Mouse (Mus musculus): ENCODE results near the gene Ankrd24.
"Not testable (repeated sequence)": the region's sequence is repeated elsewhere in the genome, so short reads cannot be mapped to it uniquely, and the experiment has no call there.

Gene Ankrd24

DNA sequence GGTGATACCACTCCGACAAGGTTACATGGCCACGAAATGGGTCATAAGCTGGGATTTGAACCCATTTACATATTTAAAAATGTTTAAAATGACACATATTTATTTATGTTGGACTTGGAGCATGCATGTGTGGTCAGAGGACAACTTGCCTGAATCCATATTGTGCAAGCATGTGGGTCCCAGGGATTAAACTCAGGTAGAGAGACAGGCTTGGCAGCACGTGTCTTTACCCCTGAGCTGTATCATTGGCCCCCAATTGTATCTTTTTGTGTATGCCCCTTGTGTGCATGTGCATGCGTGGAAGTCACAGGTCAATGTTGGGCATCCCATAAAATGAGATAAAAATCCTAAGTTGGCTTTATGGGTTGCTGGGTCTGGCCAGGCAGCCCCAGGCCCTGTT, 17.1 kb downstream of the Ankrd24 start:
- no peak for DNase-seq

DNA sequence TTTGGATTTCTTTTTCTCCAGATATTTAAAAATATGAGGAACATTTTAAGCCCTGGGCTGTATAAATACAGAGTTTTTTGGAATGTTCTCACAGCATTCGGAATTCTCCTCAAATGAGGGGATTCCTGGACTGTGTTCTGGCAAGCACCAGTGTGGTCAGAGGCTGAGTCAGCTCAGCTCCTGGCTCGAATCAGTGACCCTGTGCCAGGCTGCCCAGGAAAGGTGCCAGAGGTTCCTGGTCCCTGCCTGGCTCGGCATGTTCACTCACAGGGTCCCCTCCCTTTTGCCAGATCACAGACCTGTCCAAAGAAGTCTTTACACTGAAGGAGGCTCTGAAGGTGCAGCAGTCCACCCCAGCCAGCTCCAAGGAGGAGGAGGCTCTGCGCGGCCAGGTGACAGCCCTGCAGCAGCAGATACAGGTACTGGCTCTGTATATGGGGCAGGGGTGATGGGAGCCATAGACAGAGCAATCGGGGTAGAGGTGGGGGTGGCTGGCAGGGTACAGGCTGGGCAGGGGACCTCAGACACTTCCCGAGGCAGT, 17.7 kb downstream of the Ankrd24 start:
- DNase-seq: no peak

DNA sequence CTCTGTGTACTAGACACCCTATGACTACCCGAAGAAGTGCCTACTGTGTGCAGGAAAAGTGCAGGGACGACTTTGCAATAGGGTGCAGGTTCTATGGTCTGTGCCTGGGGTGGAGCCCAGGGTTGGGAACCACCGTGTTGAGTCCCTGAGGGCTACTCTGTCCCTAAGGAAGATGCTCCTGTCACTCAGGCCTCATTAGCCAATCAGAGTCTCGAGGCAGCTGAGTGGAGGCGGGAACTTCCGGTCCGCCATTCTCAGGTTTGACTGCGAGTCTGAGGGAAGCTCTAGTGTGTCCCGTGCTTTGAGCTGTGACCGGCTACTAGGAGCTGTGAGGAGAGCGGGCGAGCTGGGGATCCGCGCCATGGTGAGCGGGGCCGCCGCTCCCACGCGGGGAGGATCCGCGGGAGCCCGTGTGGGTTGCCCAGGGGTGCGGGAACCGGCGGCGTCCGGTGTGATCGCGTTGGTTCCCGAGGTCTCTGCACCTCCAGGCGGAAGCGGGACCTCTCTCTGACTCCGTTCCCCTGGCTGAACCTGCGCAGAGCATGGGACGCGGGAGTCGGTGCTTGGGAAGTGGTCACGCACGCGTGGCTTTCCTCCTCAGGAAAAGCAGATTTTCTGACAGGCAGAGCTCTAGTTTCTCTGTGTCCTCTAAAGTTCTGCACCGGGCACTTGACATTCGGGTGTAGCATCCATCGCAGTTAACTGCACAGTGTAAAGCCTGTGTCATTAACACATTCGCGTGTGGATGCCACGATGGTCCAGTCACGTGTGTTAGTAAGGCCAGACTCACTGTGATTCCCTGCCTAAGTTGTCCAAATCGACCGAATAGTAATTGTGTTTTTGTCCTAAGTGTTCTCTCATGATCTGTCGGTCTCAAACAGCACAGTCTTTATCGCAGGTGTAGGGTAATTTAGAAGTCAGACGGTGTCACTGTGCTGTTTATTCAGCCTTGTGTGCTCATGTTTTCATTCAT, 20.7 kb downstream of the Ankrd24 start, which contains the start of gene Gm10778:
TSS of gene Gm10778 (plus strand) at position 257 of the 973 bp plus-strand sequence.
- peak; percentile 87 for DNase-seq

DNA sequence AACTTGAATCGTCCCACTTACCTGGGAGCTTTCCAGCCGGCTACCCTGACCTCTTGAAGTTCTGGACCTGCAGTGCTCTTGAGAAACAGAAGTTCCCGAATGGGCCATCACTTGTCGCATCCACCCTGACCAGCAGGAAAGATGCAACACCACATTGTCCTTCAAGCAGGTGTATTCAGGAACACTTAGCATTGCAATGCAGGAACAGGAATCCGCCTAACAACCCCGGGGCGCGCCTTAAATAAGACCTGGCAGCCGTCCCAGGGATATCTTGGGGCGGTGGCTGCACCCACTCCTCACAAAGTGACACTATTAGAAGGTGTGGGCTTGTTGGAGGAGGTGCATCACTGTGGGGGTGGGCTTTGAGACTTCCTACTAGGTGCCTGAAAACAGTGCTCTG, 26.8 kb downstream of the Ankrd24 start:
- no peak for DNase-seq

DNA sequence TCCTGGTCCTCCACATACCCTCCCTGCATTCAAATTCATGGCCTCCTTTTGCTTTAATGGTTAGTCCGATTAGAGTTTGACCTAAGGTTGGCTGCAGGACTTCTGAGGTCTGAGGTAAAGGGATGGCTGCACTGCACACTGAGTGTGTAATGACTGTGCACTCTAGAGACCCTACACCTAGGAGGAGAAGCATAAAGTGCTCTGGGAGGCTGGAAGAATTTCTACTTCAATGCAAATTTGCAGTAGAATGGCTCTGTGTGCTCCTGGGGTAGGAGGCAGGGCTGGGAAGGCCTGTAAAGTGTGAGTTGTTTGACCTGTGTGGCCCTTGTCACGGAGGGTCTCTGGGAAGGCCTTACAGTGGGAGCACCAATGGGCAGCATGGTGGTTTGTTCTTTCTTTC, 27.8 kb downstream of the Ankrd24 start:
- DNase-seq: no peak

DNA sequence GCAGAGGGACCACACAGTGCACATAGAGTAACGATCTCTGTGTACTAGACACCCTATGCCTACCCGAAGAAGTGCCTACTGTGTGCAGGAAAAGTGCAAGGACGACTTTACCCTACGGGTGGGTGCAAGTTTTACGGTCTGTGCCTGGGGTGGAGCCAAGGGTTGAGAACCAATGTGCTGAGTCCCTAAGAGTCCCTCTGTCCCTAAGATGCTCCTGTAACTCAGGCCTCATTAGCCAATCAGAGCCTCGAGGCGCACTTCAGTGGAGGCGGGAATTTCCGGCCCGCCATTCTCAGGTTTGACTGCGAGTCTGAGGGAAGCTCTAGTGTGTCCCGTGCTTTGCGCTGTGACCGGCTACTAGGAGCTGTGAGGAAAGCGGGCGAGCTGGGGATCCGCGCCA, 58.8 kb downstream of the Ankrd24 start:
- DNase-seq: not testable (repeated sequence)
